Mouse (Mus musculus): ENCODE measurements around the gene Acot6. TPM values are rescaled to one million over a fixed set of nuclear protein-coding genes. Genes with fewer than 3 reads are reported as not detected.

Gene Acot6
- polyA plus RNA-seq, 1 experiment from 2014 or later = 1.0 TPM

- no peak for ATAC-seq (ENCODE audit: low FRiP score)
- Histone ChIP-seq H3K9me3 (no peaks in the 10 kb centered on the region), H3K27ac (no peak overlapping the region), H3K4me3 (replicated peaks) (no peak overlapping the region), H3K36me3 (replicated peaks) (no peaks in the 10 kb centered on the region), H3K4me1 (peaks cover 4% of the 10 kb centered on the region), H3K27me3 (no peaks in the 10 kb centered on the region), H3K4me2 (no peak overlapping the region), H3K9ac (no peak overlapping the region)
- WGBS = 74% methylated on average over 1 of the region's 1 CpGs
These were observed 9.5 kb downstream of the Acot6 start for GRCm38 (mm10) chr12:84109924-84110323.

GRCm38 (mm10) chr12:84110814-84111213 lies 10.4 kb downstream of the Acot6 start:
- no peak overlapping the region for H3K4me3 ChIP-seq (replicated peaks)
- H3K27me3 ChIP-seq = no peaks in the 10 kb centered on the region
- no peak for ATAC-seq (ENCODE audit: low FRiP score)
- H3K9ac ChIP-seq = no peak overlapping the region
- H3K9me3 ChIP-seq = no peaks in the 10 kb centered on the region
- H3K4me1 ChIP-seq = peaks cover 10% of the 10 kb centered on the region
- no peak overlapping the region for H3K4me2 ChIP-seq
- no peaks in the 10 kb centered on the region for H3K36me3 ChIP-seq (replicated peaks)
- H3K27ac ChIP-seq = no peak overlapping the region
- 96% methylated on average over 4 of the region's 4 CpGs for WGBS

GRCm38 (mm10) chr12:84113676-84114075 lies 13.2 kb downstream of the Acot6 start:
- Histone ChIP-seq H3K27ac (no peak overlapping the region), H3K9ac (0 out of 2 replicates have a peak overlapping the region, but pooled peaks have one; percentile 85)
- WGBS = 54% methylated on average over 6 of the region's 6 CpGs

GRCm38 (mm10) chr12:84114153-84114994 lies 13.9 kb downstream of the Acot6 start, which contains the start of gene Dnal1:
TSS of gene Dnal1 (plus strand) at chr12:84114366.
- Histone ChIP-seq H3K27me3 (no peaks in the 10 kb centered on the region), H3K4me1 (peaks cover 10% of the 10 kb centered on the region), H3K9me3 (no peaks in the 10 kb centered on the region), H3K27ac (peak within 1 kb of the TSS; percentile 70), H3K9ac (peak within 1 kb of the TSS; percentile 85), H3K4me3 (replicated peaks) (peak within 1 kb of the TSS; percentile 78), H3K36me3 (replicated peaks) (no peaks in the 10 kb centered on the region), H3K4me2 (peak within 1 kb of the TSS; percentile 76)
- WGBS = 3% methylated on average over 30 of the region's 35 CpGs
- ATAC-seq (ENCODE audit: low FRiP score) = peak; percentile 96

More at GRCm38 (mm10) chr12:84113676-84114075, 13.2 kb downstream of the Acot6 start:
- no peaks in the 10 kb centered on the region for H3K36me3 ChIP-seq (replicated peaks)
- no peak for ATAC-seq (ENCODE audit: low FRiP score)
- no peaks in the 10 kb centered on the region for H3K27me3 ChIP-seq
- peak overlapping the region; percentile 76 for H3K4me2 ChIP-seq
- H3K4me3 ChIP-seq (replicated peaks) = peak overlapping the region; percentile 78
- H3K9me3 ChIP-seq = no peaks in the 10 kb centered on the region
- peaks cover 10% of the 10 kb centered on the region for H3K4me1 ChIP-seq

- ATAC-seq (ENCODE audit: low FRiP score) = no peak
- Histone ChIP-seq H3K9ac (no peak overlapping the region), H3K4me2 (no peak overlapping the region), H3K4me1 (peaks cover 9% of the 10 kb centered on the region), H3K27me3 (no peaks in the 10 kb centered on the region), H3K27ac (no peak overlapping the region), H3K36me3 (replicated peaks) (no peaks in the 10 kb centered on the region), H3K4me3 (replicated peaks) (no peak overlapping the region), H3K9me3 (no peaks in the 10 kb centered on the region)
- 94% methylated on average over 5 of the region's 5 CpGs for WGBS
These were observed 19.1 kb downstream of the Acot6 start for GRCm38 (mm10) chr12:84119584-84119983.

- Histone ChIP-seq H3K36me3 (replicated peaks) (peaks cover 15% of the 10 kb centered on the region; the same call in 1 of the 2 replicates), H3K9me3 (no peaks in the 10 kb centered on the region), H3K27me3 (no peaks in the 10 kb centered on the region), H3K4me1 (no peaks in the 10 kb centered on the region), H3K27ac (no peak overlapping the region), H3K4me2 (no peak overlapping the region), H3K4me3 (replicated peaks) (no peak overlapping the region), H3K9ac (no peak overlapping the region)
- WGBS = 88% methylated on average over 12 of the region's 12 CpGs
- ATAC-seq (ENCODE audit: low FRiP score) = no peak
These were observed 25.4 kb downstream of the Acot6 start for GRCm38 (mm10) chr12:84125892-84126291.

- WGBS = 80% methylated on average over 2 of the region's 2 CpGs
- no peak overlapping the region for H3K27ac ChIP-seq
- H3K27me3 ChIP-seq = no peaks in the 10 kb centered on the region
- no peaks in the 10 kb centered on the region for H3K9me3 ChIP-seq
- peaks cover 21% of the 10 kb centered on the region for H3K36me3 ChIP-seq (replicated peaks)
- no peaks in the 10 kb centered on the region for H3K4me1 ChIP-seq
- ATAC-seq (ENCODE audit: low FRiP score) = no peak
- no peak overlapping the region for H3K9ac ChIP-seq
- H3K4me2 ChIP-seq = no peak overlapping the region
- no peak overlapping the region for H3K4me3 ChIP-seq (replicated peaks)
These were observed 26.4 kb downstream of the Acot6 start for GRCm38 (mm10) chr12:84126899-84127298.

GRCm38 (mm10) chr12:84128576-84128975 lies 28.1 kb downstream of the Acot6 start:
- Histone ChIP-seq H3K27ac (no peak overlapping the region), H3K9me3 (no peaks in the 10 kb centered on the region), H3K9ac (no peak overlapping the region), H3K4me1 (no peaks in the 10 kb centered on the region), H3K27me3 (no peaks in the 10 kb centered on the region), H3K36me3 (replicated peaks) (peaks cover 27% of the 10 kb centered on the region), H3K4me2 (no peak overlapping the region), H3K4me3 (replicated peaks) (no peak overlapping the region)
- WGBS = 91% methylated on average over 6 of the region's 6 CpGs
- no peak for ATAC-seq (ENCODE audit: low FRiP score)

GRCm38 (mm10) chr12:84129931-84130330 lies 29.5 kb downstream of the Acot6 start:
- WGBS = 93% methylated on average over 8 of the region's 8 CpGs
- H3K27ac ChIP-seq = no peak overlapping the region
- ATAC-seq (ENCODE audit: low FRiP score) = no peak

GRCm38 (mm10) chr12:84132265-84132664 lies 31.8 kb downstream of the Acot6 start:
- Histone ChIP-seq H3K36me3 (replicated peaks) (peaks cover 40% of the 10 kb centered on the region), H3K4me2 (no peak overlapping the region), H3K4me1 (no peaks in the 10 kb centered on the region), H3K4me3 (replicated peaks) (no peak overlapping the region), H3K9me3 (no peaks in the 10 kb centered on the region), H3K27me3 (no peaks in the 10 kb centered on the region), H3K27ac (no peak overlapping the region), H3K9ac (no peak overlapping the region)
- 59% methylated on average over 3 of the region's 3 CpGs for WGBS
- no peak for ATAC-seq (ENCODE audit: low FRiP score)

More at GRCm38 (mm10) chr12:84129931-84130330, 29.5 kb downstream of the Acot6 start:
- no peak overlapping the region for H3K9ac ChIP-seq
- no peaks in the 10 kb centered on the region for H3K9me3 ChIP-seq
- H3K4me1 ChIP-seq = no peaks in the 10 kb centered on the region
- H3K4me2 ChIP-seq = no peak overlapping the region
- H3K27me3 ChIP-seq = no peaks in the 10 kb centered on the region
- H3K36me3 ChIP-seq (replicated peaks) = peaks cover 27% of the 10 kb centered on the region
- H3K4me3 ChIP-seq (replicated peaks) = no peak overlapping the region

- Histone ChIP-seq H3K36me3 (replicated peaks) (peaks cover 26% of the 10 kb centered on the region), H3K27ac (no peak overlapping the region), H3K27me3 (no peaks in the 10 kb centered on the region), H3K4me2 (no peak overlapping the region), H3K9me3 (no peaks in the 10 kb centered on the region), H3K4me1 (0 out of 2 replicates have a peak, but pooled peaks cover 4% of the 10 kb centered on the region), H3K9ac (no peak overlapping the region), H3K4me3 (replicated peaks) (no peak overlapping the region)
- 97% methylated on average over 7 of the region's 7 CpGs for WGBS
- ATAC-seq (ENCODE audit: low FRiP score) = no peak
These were observed 36.7 kb downstream of the Acot6 start for GRCm38 (mm10) chr12:84137131-84137530.

GRCm38 (mm10) chr12:84140135-84140534 lies 39.7 kb downstream of the Acot6 start:
- Histone ChIP-seq H3K4me1 (0 out of 2 replicates have a peak, but pooled peaks cover 4% of the 10 kb centered on the region), H3K36me3 (replicated peaks) (peaks cover 22% of the 10 kb centered on the region), H3K27ac (no peak overlapping the region), H3K4me3 (replicated peaks) (no peak overlapping the region), H3K9me3 (no peaks in the 10 kb centered on the region), H3K27me3 (no peaks in the 10 kb centered on the region), H3K9ac (no peak overlapping the region), H3K4me2 (no peak overlapping the region)
- WGBS = 65% methylated on average over 4 of the region's 4 CpGs
- no peak for ATAC-seq (ENCODE audit: low FRiP score)

GRCm38 (mm10) chr12:84141271-84141670 lies 40.8 kb downstream of the Acot6 start:
- Histone ChIP-seq H3K4me2 (no peak overlapping the region), H3K36me3 (replicated peaks) (peaks cover 15% of the 10 kb centered on the region), H3K9ac (no peak overlapping the region), H3K27ac (no peak overlapping the region), H3K9me3 (no peaks in the 10 kb centered on the region), H3K4me1 (0 out of 2 replicates have a peak, but pooled peaks cover 4% of the 10 kb centered on the region), H3K4me3 (replicated peaks) (no peak overlapping the region), H3K27me3 (no peaks in the 10 kb centered on the region)
- WGBS = 86% methylated on average over 4 of the region's 4 CpGs
- ATAC-seq (ENCODE audit: low FRiP score) = no peak

All from forebrain, embryonic 12.5 days (tissue).